Mouse (Mus musculus): ENCODE measurements around the gene Dmrt2. TPM values are rescaled to one million over a fixed set of nuclear protein-coding genes. Genes with fewer than 3 reads are reported as not detected.

Gene Dmrt2
- total RNA-seq, 2 experiments from 2014 or later = 0.48 to 0.62 TPM

GRCm38 (mm10) chr19:25675866-25676440 is 3.7 kb downstream of the Dmrt2 start:
- DNase-seq (ENCODE audit: low spot score in 2 of 2) = no peak

- no peak for DNase-seq (ENCODE audit: low spot score in 2 of 2)
Measured at GRCm38 (mm10) chr19:25698850-25699249, 26.6 kb downstream of the Dmrt2 start.

GRCm38 (mm10) chr19:25713382-25713781 is 41.2 kb downstream of the Dmrt2 start:
- peak; percentile 25 to 28 for DNase-seq (ENCODE audit: low spot score in 2 of 2)

GRCm38 (mm10) chr19:25714927-25715326 is 42.7 kb downstream of the Dmrt2 start:
- no peak for DNase-seq (ENCODE audit: low spot score in 2 of 2)

DNA sequence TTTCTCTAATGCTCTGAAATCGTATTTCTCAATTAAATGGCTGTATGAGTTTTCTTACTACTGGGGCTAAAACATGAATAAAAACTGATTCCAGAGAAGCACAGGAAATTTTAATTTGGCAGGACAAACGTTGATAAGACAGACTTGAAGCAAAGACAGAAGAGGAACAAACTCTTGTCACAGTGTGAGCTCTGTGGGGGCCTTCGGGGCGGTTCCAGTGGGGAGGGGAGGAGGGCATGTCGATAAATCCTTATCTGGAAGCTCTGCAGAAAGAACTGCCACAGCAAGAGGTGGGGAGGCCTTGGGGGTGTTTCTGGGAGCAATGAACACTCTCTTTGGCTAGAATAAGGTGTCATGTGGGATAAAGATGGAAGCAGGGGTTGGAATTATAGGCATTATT is 50.4 kb downstream of the Dmrt2 start:
- DNase-seq (ENCODE audit: low spot score in 2 of 2) = no peak

Other genes starting within 250 kb of the Dmrt2 start
- not detected for gene Dmrt1, start 166.8 kb upstream of the Dmrt2 start, total RNA-seq (2021)
- gene Dmrt3, start 62.1 kb upstream of the Dmrt2 start, total RNA-seq (2021) = 1 to 10 TPM in 1 of 2 experiments, under 1 TPM in 1; 0.83 to 1.7 TPM